Mouse (Mus musculus) kidney, adult 2 months (tissue): ENCODE results near the gene Dnah2. TPM values are rescaled to one million over a fixed set of nuclear protein-coding genes. Genes with fewer than 3 reads are reported as not detected.
A peak's percentile ranks its signal among the peaks of the same experiment; 100 is the strongest.

Experiments
- DNase-seq: peaks from one replicate; pipeline ENCODE4 v3.0.0; 2021
- H3K27ac ChIP-seq: fragments of 200-500 bp; 2 replicates; pipeline ENCODE4 v1.5.1; 2012; ENCODE audit warnings: low read depth, low read length, control low read depth, inconsistent platforms; ENCODE audit not compliant: insufficient read depth
- H3K27me3 ChIP-seq: fragments of 200-500 bp; replicated peaks from 2 replicates; pipeline ENCODE4 v1.6.1; 2012; ENCODE audit warnings: mild to moderate bottlenecking, moderate library complexity, low read length, inconsistent platforms; ENCODE audit not compliant: control insufficient read depth, insufficient read depth
- H3K36me3 ChIP-seq: fragments of 200-500 bp; 2 replicates; pipeline ENCODE4 v1.6.1; 2012; ENCODE audit warnings: mild to moderate bottlenecking, moderate library complexity, low read length, inconsistent platforms; ENCODE audit not compliant: control insufficient read depth, insufficient read depth
- H3K4me1 ChIP-seq: fragments of 200-500 bp; 2 replicates; pipeline ENCODE4 v1.6.1; 2011; ENCODE audit warnings: low read length; ENCODE audit not compliant: control insufficient read depth, insufficient read depth
- H3K4me3 ChIP-seq: fragments of 200-500 bp; 2 replicates; pipeline ENCODE4 v1.5.1; 2011; ENCODE audit warnings: mild to moderate bottlenecking, low read depth, low read length, control low read depth; ENCODE audit not compliant: insufficient read depth
- CTCF ChIP-seq: fragments of 200-500 bp; conservative IDR thresholded peaks from 2 replicates; pipeline ENCODE4 v1.5.1; 2011; ENCODE audit warnings: low read depth, mild to moderate bottlenecking, control low read depth, low read length, moderate library complexity, mixed read lengths; ENCODE audit not compliant: insufficient read depth, insufficient read length
- POLR2A ChIP-seq: fragments of 200-500 bp; IDR thresholded peaks from one replicate; pipeline ENCODE4 v1.6.1; 2011; ENCODE audit warnings: low read depth, low read length, control low read depth
- WGBS: fragments of 180-500 bp; shearing (Covaris S2); methylation state at CpG from one replicate; pipeline ENCODE4 v1.1.7; 2018; 5-methylcytosine and 5-hydroxymethylcytosine counted together
- polyA plus RNA-seq: library from polyadenylated mRNA; depleted of rRNA; stranded (reverse); fragments of >200 nt; gene quantifications from 2 replicates; pipeline ENCODE4 v1.2.3, GENCODE M21; 2012

Dnah2 gene
- polyA plus RNA-seq, 1 experiment: 0.50 TPM

GRCm38 (mm10) chr11:69580091-69580514, 31.2 kb upstream of the Dnah2 start, which contains the start of the genes Wrap53 and Trp53:
Gene Wrap53 (minus strand): TSS chr11:69580255.
Gene Trp53 (plus strand): TSS chr11:69580359.
- Histone ChIP-seq H3K4me1 (peaks cover 12% of the 10 kb centered on the region; the same call in 1 of the 2 replicates), H3K4me3 (peak within 1 kb of the TSS; percentile 96), H3K27me3 (no peaks in the 10 kb centered on the region), H3K36me3 (no peaks in the 10 kb centered on the region), H3K27ac (peak within 1 kb of the TSS; percentile 98)
- DNase-seq: peak; percentile 98
- under 1% methylated on average over 13 of the region's 13 CpGs for WGBS
- TF ChIP-seq POLR2A: no peak
- TF ChIP-seq CTCF: no peak

- peak; percentile 99 for DNase-seq
- H3K4me1 ChIP-seq: peaks cover 12% of the 10 kb centered on the region; the same call in 1 of the 2 replicates
- H3K4me3 ChIP-seq: peak overlapping the region; percentile 96
- H3K27ac ChIP-seq: peak overlapping the region; percentile 81
- TF ChIP-seq POLR2A (no peak), CTCF (peak; percentile 100)
- H3K36me3 ChIP-seq: no peaks in the 10 kb centered on the region
- under 1% methylated on average over 39 of the region's 39 CpGs for WGBS
- H3K27me3 ChIP-seq: no peaks in the 10 kb centered on the region
Measured at GRCm38 (mm10) chr11:69579128-69580017, 30.5 kb upstream of the Dnah2 start.

GRCm38 (mm10) chr11:69578301-69578700, 29.4 kb upstream of the Dnah2 start:
- H3K36me3 ChIP-seq: no peaks in the 10 kb centered on the region
- 12% methylated on average over 15 of the region's 15 CpGs for WGBS
- H3K4me1 ChIP-seq: peaks cover 12% of the 10 kb centered on the region; the same call in 1 of the 2 replicates
- no peaks in the 10 kb centered on the region for H3K27me3 ChIP-seq
- TF ChIP-seq CTCF (no peak), POLR2A (no peak)
- DNase-seq: no peak
- peak overlapping the region; percentile 69 for H3K4me3 ChIP-seq
- no peak overlapping the region for H3K27ac ChIP-seq

GRCm38 (mm10) chr11:69576307-69576706, 27.4 kb upstream of the Dnah2 start:
- no peak overlapping the region for H3K4me3 ChIP-seq
- TF ChIP-seq CTCF (no peak), POLR2A (no peak)
- no peaks in the 10 kb centered on the region for H3K27me3 ChIP-seq
- H3K27ac ChIP-seq: no peak overlapping the region
- no peaks in the 10 kb centered on the region for H3K36me3 ChIP-seq
- H3K4me1 ChIP-seq: peaks cover 8% of the 10 kb centered on the region; the same call in 1 of the 2 replicates
- no peak for DNase-seq
- 74% methylated on average over 5 of the region's 5 CpGs for WGBS

- TF ChIP-seq POLR2A (no peak), CTCF (peak; percentile 44)
- 53% methylated on average over 3 of the region's 3 CpGs for WGBS
- Histone ChIP-seq H3K4me3 (no peak overlapping the region), H3K36me3 (no peaks in the 10 kb centered on the region), H3K27ac (no peak overlapping the region), H3K27me3 (no peaks in the 10 kb centered on the region), H3K4me1 (peaks cover 8% of the 10 kb centered on the region; the same call in 1 of the 2 replicates)
- peak; percentile 21 for DNase-seq
Measured at GRCm38 (mm10) chr11:69575220-69575619, 26.3 kb upstream of the Dnah2 start.

- Histone ChIP-seq H3K36me3 (peaks cover 1% of the 10 kb centered on the region; the same call in 1 of the 2 replicates), H3K27me3 (no peaks in the 10 kb centered on the region), H3K27ac (no peak overlapping the region), H3K4me3 (no peak overlapping the region), H3K4me1 (no peaks in the 10 kb centered on the region; the same call in 1 of the 2 replicates)
- DNase-seq: peak; percentile 15
- 64% methylated on average over 8 of the region's 8 CpGs for WGBS
- TF ChIP-seq POLR2A (no peak), CTCF (no peak)
Measured at GRCm38 (mm10) chr11:69565131-69565530, 16.2 kb upstream of the Dnah2 start.

GRCm38 (mm10) chr11:69564391-69564790, 15.5 kb upstream of the Dnah2 start:
- H3K27ac ChIP-seq: no peak overlapping the region
- H3K4me3 ChIP-seq: no peak overlapping the region
- DNase-seq: no peak
- H3K4me1 ChIP-seq: no peaks in the 10 kb centered on the region; the same call in 1 of the 2 replicates
- 60% methylated on average over 3 of the region's 3 CpGs for WGBS
- no peak for TF ChIP-seq POLR2A
- TF ChIP-seq CTCF: no peak
- 0 out of 2 replicates have a peak, but pooled peaks cover 1% of the 10 kb centered on the region for H3K27me3 ChIP-seq
- H3K36me3 ChIP-seq: peaks cover 1% of the 10 kb centered on the region; the same call in 1 of the 2 replicates
